Mouse (Mus musculus): ENCODE measurements around the gene Ruvbl1.
A peak's percentile ranks its signal among the peaks of the same experiment; 100 is the strongest.

The Ruvbl1 gene

GRCm38 (mm10) chr6:88499481-88500404, 34.5 kb downstream of the Ruvbl1 start:
- no peak for DNase-seq

GRCm38 (mm10) chr6:88500405-88500767, 35.2 kb downstream of the Ruvbl1 start:
- no peak for DNase-seq

- DNase-seq: no peak
Measured at GRCm38 (mm10) chr6:88502030-88502970, 37.1 kb downstream of the Ruvbl1 start.

GRCm38 (mm10) chr6:88503044-88503443, 37.8 kb downstream of the Ruvbl1 start:
- DNase-seq: no peak

GRCm38 (mm10) chr6:88513984-88514383, 48.8 kb downstream of the Ruvbl1 start:
- no peak for DNase-seq

GRCm38 (mm10) chr6:88514546-88514945, 49.3 kb downstream of the Ruvbl1 start:
- no peak for DNase-seq

- no peak for DNase-seq
Measured at GRCm38 (mm10) chr6:88515971-88516370, 50.8 kb downstream of the Ruvbl1 start.

GRCm38 (mm10) chr6:88516667-88517066, 51.5 kb downstream of the Ruvbl1 start:
- no peak for DNase-seq

- DNase-seq: peak in 1 of 2 experiments; percentile 22
Measured at GRCm38 (mm10) chr6:88517701-88518403, 52.6 kb downstream of the Ruvbl1 start.

GRCm38 (mm10) chr6:88518404-88519263, 53.4 kb downstream of the Ruvbl1 start, which contains the start of gene Sec61a1:
Sec61a1 (minus strand) TSS chr6:88518905.
- DNase-seq: peak; percentile 93 to 94

- no peak for DNase-seq
Measured at GRCm38 (mm10) chr6:88521821-88522220, 56.6 kb downstream of the Ruvbl1 start.

GRCm38 (mm10) chr6:88522606-88523005, 57.4 kb downstream of the Ruvbl1 start:
- DNase-seq: no peak

GRCm38 (mm10) chr6:88523043-88523442, 57.8 kb downstream of the Ruvbl1 start:
- DNase-seq: no peak

GRCm38 (mm10) chr6:88523451-88523850, 58.2 kb downstream of the Ruvbl1 start:
- DNase-seq: no peak

- DNase-seq: no peak
Measured at GRCm38 (mm10) chr6:88524056-88524455, 58.8 kb downstream of the Ruvbl1 start.

GRCm38 (mm10) chr6:88530306-88530705, 65.1 kb downstream of the Ruvbl1 start:
- DNase-seq: no peak

GRCm38 (mm10) chr6:88540093-88540755, 75.0 kb downstream of the Ruvbl1 start:
- DNase-seq: no peak

- DNase-seq: no peak
Measured at GRCm38 (mm10) chr6:88544241-88544640, 79.0 kb downstream of the Ruvbl1 start.

GRCm38 (mm10) chr6:88544644-88545396, 79.6 kb downstream of the Ruvbl1 start:
- no peak for DNase-seq

GRCm38 (mm10) chr6:88545397-88545790, 80.2 kb downstream of the Ruvbl1 start:
- DNase-seq: no peak

Measured in thymus, adult 18-20 months (tissue).